Mouse (Mus musculus) layer of hippocampus, postnatal 36 days (tissue): ENCODE measurements around the gene Tmem240. TPM values are rescaled to one million over a fixed set of nuclear protein-coding genes. Genes with fewer than 3 reads are reported as not detected.
"Not testable (repeated sequence)": the region's sequence is repeated elsewhere in the genome, so short reads cannot be mapped to it uniquely, and the experiment has no call there.

Source experiments
- DNase-seq, 2 experiments: peaks; one replicate each; pipeline ENCODE4 v3.0.0; 2022
- total RNA-seq, 2 experiments: library from RNA; stranded (reverse); gene quantifications; 2 replicates each; pipeline ENCODE4 v1.2.3; 2021

Gene Tmem240
- 10 to 100 TPM; 34.7 to 35.1 TPM for total RNA-seq

GRCm38 (mm10) chr4:155734350-155734941 is at the start of gene Tmem240:
Tmem240 (plus strand) TSS chr4:155734800.
- peak; percentile 90 for DNase-seq

- not testable (repeated sequence) for DNase-seq
Observed at GRCm38 (mm10) chr4:155687764-155688163, 46.8 kb upstream of the Tmem240 start.

- peak; percentile 58 to 67 for DNase-seq
Observed at GRCm38 (mm10) chr4:155690571-155691375, 43.8 kb upstream of the Tmem240 start.

- DNase-seq = no peak
Observed at GRCm38 (mm10) chr4:155692421-155692820, 42.2 kb upstream of the Tmem240 start.

GRCm38 (mm10) chr4:155694111-155694481 is 40.5 kb upstream of the Tmem240 start, which contains the start of gene Fndc10:
Fndc10 (plus strand) TSS chr4:155694342.
- peak; percentile 69 to 70 for DNase-seq

GRCm38 (mm10) chr4:155694482-155695401 is 39.9 kb upstream of the Tmem240 start:
- DNase-seq = peak; percentile 75 to 81

GRCm38 (mm10) chr4:155695531-155696062 is 39.0 kb upstream of the Tmem240 start:
- no peak for DNase-seq

GRCm38 (mm10) chr4:155696261-155697255 is 38.0 kb upstream of the Tmem240 start:
- DNase-seq = no peak

GRCm38 (mm10) chr4:155700425-155700824 is 34.2 kb upstream of the Tmem240 start:
- no peak for DNase-seq

GRCm38 (mm10) chr4:155703425-155703929 is 31.1 kb upstream of the Tmem240 start:
- DNase-seq = no peak

GRCm38 (mm10) chr4:155704721-155705591 is 29.6 kb upstream of the Tmem240 start, which contains the start of gene Ssu72:
Ssu72 (plus strand) TSS chr4:155704800.
- DNase-seq = peak; percentile 96 to 97

GRCm38 (mm10) chr4:155705592-155705929 is 29.0 kb upstream of the Tmem240 start:
- DNase-seq = no peak

- DNase-seq = no peak
Observed at GRCm38 (mm10) chr4:155708582-155708981, 26.0 kb upstream of the Tmem240 start.

- DNase-seq = no peak
Observed at GRCm38 (mm10) chr4:155708988-155709387, 25.6 kb upstream of the Tmem240 start.

- DNase-seq = no peak
Observed at GRCm38 (mm10) chr4:155710521-155711252, 23.9 kb upstream of the Tmem240 start.

GRCm38 (mm10) chr4:155721668-155722083 is 12.9 kb upstream of the Tmem240 start:
- no peak for DNase-seq

GRCm38 (mm10) chr4:155727993-155728392 is 6.6 kb upstream of the Tmem240 start:
- DNase-seq = no peak

GRCm38 (mm10) chr4:155733267-155733666 is 1.3 kb upstream of the Tmem240 start:
- no peak for DNase-seq
